Mouse (Mus musculus) hindbrain, embryonic 13.5 days (tissue): ENCODE measurements around the gene Snx1. TPM values are rescaled to one million over a fixed set of nuclear protein-coding genes. Genes with fewer than 3 reads are reported as not detected.

Experiments used
- ATAC-seq: fragments of 200-750 bp; cut with Nextera tagmentation; 2 replicates; pipeline ENCODE4 v1.8.0; 2017; ENCODE audit warnings: moderate TSS enrichment; ENCODE audit not compliant: low FRiP score
- H3K27ac ChIP-seq: fragments of 300-500 bp; sonication (generic); 2 replicates; pipeline ENCODE4 v1.5.1; 2015; ENCODE audit warnings: inconsistent platforms, mild to moderate bottlenecking, moderate library complexity
- H3K27me3 ChIP-seq: fragments of 300-500 bp; sonication (generic); 2 replicates; pipeline ENCODE4 v1.6.1; 2015; ENCODE audit warnings: mild to moderate bottlenecking, inconsistent platforms
- H3K36me3 ChIP-seq: fragments of 300-500 bp; sonication (generic); 2 replicates; pipeline ENCODE4 v1.6.1; 2015; ENCODE audit warnings: mild to moderate bottlenecking, inconsistent platforms
- H3K4me1 ChIP-seq: fragments of 300-500 bp; sonication (generic); replicated peaks from 2 replicates; pipeline ENCODE4 v1.6.1; 2015; ENCODE audit warnings: inconsistent platforms
- H3K4me2 ChIP-seq: fragments of 300-500 bp; sonication (generic); 2 replicates; pipeline ENCODE4 v1.6.1; 2015; ENCODE audit warnings: inconsistent platforms, mild to moderate bottlenecking, moderate library complexity
- H3K4me3 ChIP-seq: fragments of 300-500 bp; sonication (generic); 2 replicates; pipeline ENCODE4 v1.5.1; 2015; ENCODE audit warnings: mild to moderate bottlenecking, inconsistent platforms
- H3K9ac ChIP-seq: fragments of 300-500 bp; sonication (generic); 2 replicates; pipeline ENCODE4 v1.6.1; 2015; ENCODE audit warnings: mild to moderate bottlenecking, inconsistent platforms
- H3K9me3 ChIP-seq: fragments of 300-500 bp; sonication (generic); 2 replicates; pipeline ENCODE4 v1.6.1; 2016; ENCODE audit warnings: inconsistent platforms
- WGBS: fragments of 180-500 bp; shearing (Covaris S2); methylation state at CpG from one replicate; pipeline ENCODE4 v1.1.7; 2015; 5-methylcytosine and 5-hydroxymethylcytosine counted together
- polyA plus RNA-seq: library from polyadenylated mRNA; unstranded; fragments of >200 nt; fragmentation: Nextera tagmentation; extraction: Ambion mirVana; gene quantifications from 2 replicates; pipeline ENCODE4 v1.2.1, GENCODE M21; 2015

Gene Snx1
- polyA plus RNA-seq, 1 experiment from 2014 or later = 93.1 TPM

DNA sequence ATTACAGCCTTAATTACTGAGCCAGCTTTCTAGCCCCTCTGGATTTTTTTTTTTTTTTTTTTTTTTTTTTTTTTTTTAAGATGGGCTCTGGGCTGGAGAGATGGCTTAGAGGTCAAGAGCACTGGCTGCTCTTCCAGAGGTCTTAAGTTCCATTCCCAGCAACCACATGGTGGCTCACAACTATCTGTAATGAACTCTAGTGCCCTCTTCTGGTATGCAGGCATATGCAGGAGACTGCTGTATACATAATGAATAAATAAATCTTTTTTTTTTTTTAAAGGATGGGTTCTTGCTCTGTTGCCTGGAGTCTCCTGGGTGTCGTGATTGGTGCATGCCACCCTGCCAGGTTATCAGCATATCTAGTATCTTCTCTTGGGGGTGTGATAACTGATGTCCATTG is 29.1 kb upstream of the Snx1 start:
- Histone ChIP-seq H3K27ac (no peak overlapping the region), H3K9ac (no peak overlapping the region), H3K4me1 (peaks cover 8% of the 10 kb centered on the region), H3K27me3 (peaks cover 39% of the 10 kb centered on the region), H3K4me2 (no peak overlapping the region), H3K4me3 (no peak overlapping the region), H3K9me3 (no peaks in the 10 kb centered on the region), H3K36me3 (no peaks in the 10 kb centered on the region)
- no peak for ATAC-seq
- 82% methylated on average over 1 of the region's 1 CpGs for WGBS

DNA sequence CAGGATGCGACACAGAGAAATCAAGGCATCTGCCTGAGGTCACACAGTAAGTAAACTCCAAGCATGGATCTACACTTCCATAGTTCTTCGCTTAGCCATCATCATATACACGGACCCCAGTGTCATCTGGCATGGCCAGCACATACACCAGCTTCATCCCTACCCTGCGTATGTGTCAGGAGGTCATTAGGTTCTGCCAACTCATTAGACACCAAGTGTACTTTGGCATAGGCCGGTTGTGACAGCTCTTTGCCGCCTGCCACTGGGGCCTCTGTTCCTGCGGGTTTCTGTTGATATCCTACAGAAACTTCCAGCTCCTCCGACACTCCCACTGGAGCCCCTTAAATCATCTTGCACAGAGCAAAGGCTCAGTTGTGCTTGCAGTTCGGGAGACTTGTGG is 27.6 kb upstream of the Snx1 start:
- Histone ChIP-seq H3K36me3 (no peaks in the 10 kb centered on the region), H3K27me3 (peaks cover 32% of the 10 kb centered on the region), H3K9ac (no peak overlapping the region), H3K4me1 (peaks cover 8% of the 10 kb centered on the region), H3K4me2 (no peak overlapping the region), H3K9me3 (no peaks in the 10 kb centered on the region), H3K4me3 (no peak overlapping the region), H3K27ac (no peak overlapping the region)
- 94% methylated on average over 9 of the region's 9 CpGs for WGBS
- ATAC-seq = no peak

- Histone ChIP-seq H3K27me3 (peaks cover 28% of the 10 kb centered on the region), H3K4me1 (peaks cover 8% of the 10 kb centered on the region), H3K4me2 (no peak overlapping the region), H3K9me3 (no peaks in the 10 kb centered on the region), H3K4me3 (no peak overlapping the region), H3K9ac (no peak overlapping the region), H3K27ac (no peak overlapping the region), H3K36me3 (no peaks in the 10 kb centered on the region)
- WGBS = 93% methylated on average over 6 of the region's 6 CpGs
- ATAC-seq = no peak
These were observed 27.2 kb upstream of the Snx1 start for GRCm38 (mm10) chr9:66153594-66153993.

DNA sequence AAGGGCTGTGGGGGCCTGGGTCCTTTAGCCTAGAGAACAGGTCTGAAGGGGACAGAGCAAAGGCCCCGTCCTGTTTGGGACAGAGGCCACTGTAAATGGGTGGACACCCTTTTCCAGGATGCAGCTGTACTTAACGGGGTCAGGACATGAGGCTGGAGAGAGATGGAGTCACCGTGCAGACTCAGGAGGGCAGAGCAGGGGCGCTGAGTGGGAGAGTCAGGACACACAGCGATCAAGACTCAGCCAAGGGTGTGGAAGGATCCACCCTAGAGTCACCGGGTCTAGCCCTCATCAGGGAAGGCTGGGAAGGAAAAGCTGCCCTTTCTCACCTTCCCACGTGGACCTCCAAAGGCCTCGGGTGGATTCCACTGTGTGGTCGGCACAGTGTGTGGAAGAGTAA is 25.6 kb upstream of the Snx1 start:
- no peaks in the 10 kb centered on the region for H3K36me3 ChIP-seq
- ATAC-seq = no peak
- H3K9ac ChIP-seq = no peak overlapping the region
- H3K4me3 ChIP-seq = no peak overlapping the region
- H3K4me2 ChIP-seq = no peak overlapping the region
- H3K27me3 ChIP-seq = peaks cover 13% of the 10 kb centered on the region; the same call in 1 of the 2 replicates
- H3K27ac ChIP-seq = no peak overlapping the region
- H3K4me1 ChIP-seq = no peaks in the 10 kb centered on the region
- H3K9me3 ChIP-seq = no peaks in the 10 kb centered on the region
- WGBS = 74% methylated on average over 9 of the region's 9 CpGs

DNA sequence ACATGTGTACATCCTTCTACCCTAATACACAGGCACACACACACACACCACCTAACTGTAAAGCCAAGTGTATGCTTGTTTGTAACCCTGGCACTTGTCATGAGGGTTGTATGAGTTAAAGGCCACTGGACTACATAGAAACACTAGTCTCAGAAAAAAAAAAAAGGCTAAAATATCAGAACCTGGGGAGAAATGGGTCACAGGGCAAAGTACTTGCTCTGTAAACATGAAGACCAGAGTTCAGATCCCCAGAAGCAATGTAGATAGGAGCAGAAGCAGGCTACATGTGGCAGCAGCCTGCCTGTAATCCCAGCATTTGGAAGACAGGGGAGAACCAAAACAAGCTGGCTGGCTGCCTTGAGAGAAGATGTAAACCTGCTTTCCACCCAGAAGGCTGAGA is 19.8 kb upstream of the Snx1 start:
- Histone ChIP-seq H3K4me2 (no peak overlapping the region), H3K9ac (no peak overlapping the region), H3K9me3 (no peaks in the 10 kb centered on the region), H3K4me1 (no peaks in the 10 kb centered on the region), H3K27ac (no peak overlapping the region), H3K4me3 (no peak overlapping the region), H3K36me3 (no peaks in the 10 kb centered on the region), H3K27me3 (peaks cover 4% of the 10 kb centered on the region; the same call in 1 of the 2 replicates)
- ATAC-seq = no peak

DNA sequence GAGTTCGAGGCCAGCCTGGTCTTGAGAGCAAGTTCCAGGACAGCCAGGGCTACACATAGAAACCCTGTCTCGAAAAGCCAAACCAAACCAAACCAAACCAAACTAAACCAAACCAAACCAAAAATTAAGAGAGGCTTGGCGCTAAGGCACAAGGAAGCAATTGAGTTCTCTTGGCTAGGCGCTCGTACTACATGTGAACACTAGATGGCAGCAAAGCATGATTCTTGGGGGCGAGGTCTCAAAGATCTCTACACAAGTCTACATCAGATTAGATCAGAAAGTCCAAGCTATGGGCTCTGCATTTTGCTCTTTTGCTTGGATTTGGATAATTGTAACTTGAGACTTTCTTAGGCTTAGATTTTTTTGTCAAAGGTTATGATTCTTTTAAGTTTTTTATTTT is 17.9 kb upstream of the Snx1 start:
- 7% methylated on average over 6 of the region's 6 CpGs for whole genome bisulfite sequencing
- no peaks in the 10 kb centered on the region for H3K9me3 ChIP-seq
- ATAC-seq = no peak

DNA sequence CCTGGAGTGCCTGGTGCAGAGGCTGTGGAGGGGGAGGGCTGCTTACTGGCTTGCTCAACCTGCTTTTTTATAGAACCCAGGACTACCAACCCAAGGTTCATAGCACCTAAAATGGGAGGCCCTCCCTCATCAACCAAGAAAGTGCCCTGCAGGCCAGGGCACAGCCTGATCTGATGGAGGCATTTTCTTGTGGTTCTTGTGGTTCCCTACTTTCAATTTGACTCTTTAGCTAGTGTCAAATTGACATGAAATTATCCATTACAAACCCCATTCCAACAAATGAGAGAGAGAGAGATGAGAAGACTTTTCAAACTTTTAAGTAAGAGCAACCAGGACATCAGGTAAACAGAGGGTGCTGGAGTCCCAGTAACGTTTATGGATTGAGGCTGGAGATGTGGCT is 15.9 kb upstream of the Snx1 start:
- WGBS = 79% methylated on average over 1 of the region's 1 CpGs
- H3K9ac ChIP-seq = no peak overlapping the region
- ATAC-seq = no peak
- no peaks in the 10 kb centered on the region for H3K27me3 ChIP-seq
- no peaks in the 10 kb centered on the region for H3K4me1 ChIP-seq
- H3K9me3 ChIP-seq = no peaks in the 10 kb centered on the region
- no peak overlapping the region for H3K4me2 ChIP-seq
- H3K27ac ChIP-seq = no peak overlapping the region
- peaks cover 31% of the 10 kb centered on the region for H3K36me3 ChIP-seq
- no peak overlapping the region for H3K4me3 ChIP-seq

More for the DNA sequence above, 17.9 kb upstream of the Snx1 start:
- H3K4me3 ChIP-seq = no peak overlapping the region
- no peak overlapping the region for H3K27ac ChIP-seq
- no peaks in the 10 kb centered on the region for H3K27me3 ChIP-seq
- H3K9ac ChIP-seq = no peak overlapping the region
- no peaks in the 10 kb centered on the region for H3K4me1 ChIP-seq
- H3K4me2 ChIP-seq = no peak overlapping the region
- H3K36me3 ChIP-seq = peaks cover 14% of the 10 kb centered on the region

GRCm38 (mm10) chr9:66138193-66138592 is 11.8 kb upstream of the Snx1 start:
- Histone ChIP-seq H3K27ac (no peak overlapping the region), H3K9me3 (no peaks in the 10 kb centered on the region), H3K4me2 (no peak overlapping the region), H3K36me3 (peaks cover 63% of the 10 kb centered on the region), H3K4me3 (no peak overlapping the region), H3K4me1 (no peaks in the 10 kb centered on the region), H3K27me3 (no peaks in the 10 kb centered on the region), H3K9ac (no peak overlapping the region)
- no peak for ATAC-seq
- 88% methylated on average over 7 of the region's 7 CpGs for WGBS

- no peak overlapping the region for H3K27ac ChIP-seq
- no peaks in the 10 kb centered on the region for H3K27me3 ChIP-seq
- no peak for ATAC-seq
These were observed 9.6 kb upstream of the Snx1 start for GRCm38 (mm10) chr9:66135967-66136366.

DNA sequence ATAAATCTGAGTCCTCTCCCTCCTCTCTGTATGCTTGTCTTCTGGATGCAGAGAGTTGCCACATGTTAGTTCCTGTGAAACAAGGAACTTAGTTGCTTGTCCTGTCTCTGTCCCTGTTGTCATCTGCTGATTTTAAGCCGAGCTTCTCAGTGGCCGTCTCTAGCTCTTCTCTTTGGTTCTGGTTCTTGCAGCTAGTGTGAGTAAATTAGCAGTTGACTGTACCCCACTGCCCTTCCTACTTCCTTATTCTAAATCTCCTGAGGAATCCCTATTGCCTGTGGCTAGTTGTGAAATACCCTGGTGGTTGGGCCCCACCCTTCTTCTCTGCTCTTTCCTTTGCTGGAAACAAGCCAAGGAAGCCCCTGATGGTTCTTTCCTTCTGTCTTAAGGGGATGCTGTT is 5.1 kb upstream of the Snx1 start:
- no peak overlapping the region for H3K27ac ChIP-seq
- no peak for ATAC-seq
- H3K9me3 ChIP-seq = no peaks in the 10 kb centered on the region
- H3K4me2 ChIP-seq = no peak overlapping the region
- H3K9ac ChIP-seq = no peak overlapping the region
- H3K4me3 ChIP-seq = no peak overlapping the region
- no peaks in the 10 kb centered on the region for H3K27me3 ChIP-seq
- H3K4me1 ChIP-seq = peaks cover 13% of the 10 kb centered on the region
- 89% methylated on average over 2 of the region's 2 CpGs for WGBS
- peaks cover 38% of the 10 kb centered on the region for H3K36me3 ChIP-seq

More at GRCm38 (mm10) chr9:66135967-66136366, 9.6 kb upstream of the Snx1 start:
- Histone ChIP-seq H3K4me1 (no peaks in the 10 kb centered on the region), H3K4me3 (no peak overlapping the region), H3K9me3 (no peaks in the 10 kb centered on the region), H3K36me3 (peaks cover 74% of the 10 kb centered on the region), H3K4me2 (no peak overlapping the region), H3K9ac (no peak overlapping the region)
- WGBS = 55% methylated on average over 4 of the region's 4 CpGs

DNA sequence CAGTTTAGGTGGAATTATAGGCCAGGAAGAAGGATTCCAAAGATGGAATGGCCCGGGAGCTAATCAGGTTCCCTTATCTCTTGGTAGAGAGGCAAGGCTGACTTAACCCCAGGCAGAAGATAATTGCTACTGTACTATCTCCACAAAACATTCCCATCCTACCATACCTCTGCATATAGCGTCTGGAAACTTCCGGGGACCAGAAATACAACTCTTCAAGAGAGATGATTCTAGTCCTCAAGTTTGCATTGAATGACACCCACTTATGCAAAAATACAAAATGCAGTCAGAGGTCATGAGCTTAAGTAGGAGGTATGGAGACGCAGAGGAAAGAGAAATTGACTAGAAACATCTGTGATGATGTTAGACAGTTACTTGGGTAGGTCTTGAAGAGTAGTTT is 1.5 kb upstream of the Snx1 start:
- Histone ChIP-seq H3K4me3 (no peak overlapping the region; the same call in 1 of the 2 replicates), H3K27me3 (no peaks in the 10 kb centered on the region), H3K36me3 (peaks cover 11% of the 10 kb centered on the region), H3K4me1 (peaks cover 36% of the 10 kb centered on the region), H3K9me3 (no peaks in the 10 kb centered on the region), H3K27ac (no peak overlapping the region), H3K4me2 (peak overlapping the region; percentile 72), H3K9ac (no peak overlapping the region)
- 93% methylated on average over 4 of the region's 4 CpGs for WGBS
- no peak for ATAC-seq

DNA sequence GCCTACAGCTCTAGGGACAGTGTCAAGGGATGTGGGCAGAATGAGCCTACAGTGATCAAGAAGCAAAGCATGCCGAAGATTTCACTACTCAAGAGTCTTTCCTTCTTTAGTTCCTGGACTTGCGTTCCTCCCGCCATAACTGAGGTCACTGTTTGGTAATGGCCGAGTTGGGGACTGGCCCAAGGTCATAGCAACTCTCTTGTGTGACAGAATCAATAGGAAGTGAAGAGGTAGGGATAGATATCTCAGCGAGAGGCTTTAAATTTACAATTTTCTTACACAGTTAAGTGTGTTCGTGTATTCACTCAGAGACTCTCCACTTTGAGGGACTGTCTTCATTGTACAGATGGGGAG is 783 bp upstream of the Snx1 start:
- Histone ChIP-seq H3K27me3 (no peaks in the 10 kb centered on the region), H3K9me3 (no peaks in the 10 kb centered on the region), H3K4me3 (peak overlapping the region; percentile 62), H3K4me1 (peaks cover 42% of the 10 kb centered on the region), H3K9ac (peak overlapping the region; percentile 76), H3K27ac (peak overlapping the region; percentile 95), H3K4me2 (peak overlapping the region; percentile 72), H3K36me3 (0 out of 2 replicates have a peak, but pooled peaks cover 3% of the 10 kb centered on the region)
- WGBS = 58% methylated on average over 6 of the region's 6 CpGs
- 0 out of 2 replicates have a peak, but pooled peaks have one; percentile 0 for ATAC-seq

GRCm38 (mm10) chr9:66125543-66126455 is 588 bp downstream of the Snx1 start:
- WGBS = 63% methylated on average over 12 of the region's 12 CpGs

More at GRCm38 (mm10) chr9:66125543-66126455, 588 bp downstream of the Snx1 start:
- Histone ChIP-seq H3K27ac (peak overlapping the region; percentile 95), H3K4me1 (peaks cover 46% of the 10 kb centered on the region), H3K4me2 (peak overlapping the region; percentile 72), H3K9me3 (no peaks in the 10 kb centered on the region), H3K27me3 (no peaks in the 10 kb centered on the region), H3K4me3 (peak overlapping the region; percentile 62), H3K9ac (no peak overlapping the region), H3K36me3 (0 out of 2 replicates have a peak, but pooled peaks cover 2% of the 10 kb centered on the region)
- no peak for ATAC-seq
